Mouse (Mus musculus) gastrocnemius, adult 18-20 months (tissue): ENCODE results near the gene Bpifb1. TPM values are rescaled to one million over a fixed set of nuclear protein-coding genes. Genes with fewer than 3 reads are reported as not detected.
"Not testable (repeated sequence)": the region's sequence is repeated elsewhere in the genome, so short reads cannot be mapped to it uniquely, and the experiment has no call there.

Source experiments
- DNase-seq: peaks from one replicate; pipeline ENCODE4 v3.0.0; 2021; ENCODE audit warnings: low spot score
- total RNA-seq, 2 experiments: library from RNA; stranded (reverse); gene quantifications; 2 replicates each; pipeline ENCODE4 v1.2.3; 2021

The Bpifb1 gene
- total RNA-seq, 2 experiments from 2014 or later = not detected

GRCm38 (mm10) chr2:154211121-154211520 lies 20.5 kb downstream of the Bpifb1 start:
- DNase-seq = no peak

GRCm38 (mm10) chr2:154211881-154212280 lies 21.3 kb downstream of the Bpifb1 start:
- no peak for DNase-seq

GRCm38 (mm10) chr2:154215191-154215590 lies 24.6 kb downstream of the Bpifb1 start:
- DNase-seq = peak; percentile 50

- DNase-seq = no peak
Measured at GRCm38 (mm10) chr2:154219950-154220349, 29.3 kb downstream of the Bpifb1 start.

GRCm38 (mm10) chr2:154223265-154223916 lies 32.8 kb downstream of the Bpifb1 start, which contains the start of gene Bpifb5:
Gene Bpifb5 (plus strand): TSS chr2:154223742.
- DNase-seq = no peak

- DNase-seq = no peak
Measured at GRCm38 (mm10) chr2:154223917-154224273, 33.3 kb downstream of the Bpifb1 start.

GRCm38 (mm10) chr2:154226991-154227390 lies 36.4 kb downstream of the Bpifb1 start:
- DNase-seq = no peak

- DNase-seq = no peak
Measured at GRCm38 (mm10) chr2:154227830-154228229, 37.2 kb downstream of the Bpifb1 start.

GRCm38 (mm10) chr2:154233426-154233825 lies 42.8 kb downstream of the Bpifb1 start:
- DNase-seq = no peak

GRCm38 (mm10) chr2:154240771-154241170 lies 50.2 kb downstream of the Bpifb1 start:
- no peak for DNase-seq

GRCm38 (mm10) chr2:154242726-154243125 lies 52.1 kb downstream of the Bpifb1 start:
- not testable (repeated sequence) for DNase-seq

GRCm38 (mm10) chr2:154243356-154244036 lies 52.9 kb downstream of the Bpifb1 start:
- no peak for DNase-seq

- no peak for DNase-seq
Measured at GRCm38 (mm10) chr2:154245322-154245721, 54.7 kb downstream of the Bpifb1 start.

GRCm38 (mm10) chr2:154255254-154255653 lies 64.6 kb downstream of the Bpifb1 start:
- DNase-seq = not testable (repeated sequence)

- DNase-seq = no peak
Measured at GRCm38 (mm10) chr2:154255770-154256169, 65.2 kb downstream of the Bpifb1 start.

GRCm38 (mm10) chr2:154257554-154257953 lies 66.9 kb downstream of the Bpifb1 start, which contains the start of gene Bpifb9a:
Gene Bpifb9a (plus strand): TSS chr2:154257854.
- not testable (repeated sequence) for DNase-seq

GRCm38 (mm10) chr2:154264397-154264796 lies 73.8 kb downstream of the Bpifb1 start:
- DNase-seq = not testable (repeated sequence)

Other genes starting within 250 kb of the Bpifb1 start
- not detected for gene Bpifa6, start 215.9 kb upstream of the Bpifb1 start, total RNA-seq
- not detected for gene Bpifa2, start 182.6 kb upstream of the Bpifb1 start, total RNA-seq
- gene Bpifa3, start 60.5 kb upstream of the Bpifb1 start, total RNA-seq = not detected
- not detected for gene Bpifa1, start 47.9 kb upstream of the Bpifb1 start, total RNA-seq
- gene Bpifa5, start 28.2 kb upstream of the Bpifb1 start, total RNA-seq = not detected
- gene Bpifb5, start 32.9 kb downstream of the Bpifb1 start, total RNA-seq = not detected
- gene Bpifb9a, start 67.0 kb downstream of the Bpifb1 start, total RNA-seq = not detected
- not detected for gene Bpifb9b, start 116.4 kb downstream of the Bpifb1 start, total RNA-seq
- 10 to 100 TPM; 11.2 to 15.1 TPM for gene Cdk5rap1, start 182.2 kb downstream of the Bpifb1 start, total RNA-seq
- gene Snta1, start 217.3 kb downstream of the Bpifb1 start, total RNA-seq = 100 to 1,000 TPM; 180 to 200 TPM
- gene Cbfa2t2, start 245.7 kb downstream of the Bpifb1 start, total RNA-seq = 10 to 100 TPM; 14.8 to 19.4 TPM